Mouse (Mus musculus) intestine, embryonic 14.5 days (tissue): ENCODE data around the gene Batf. TPM values are rescaled to one million over a fixed set of nuclear protein-coding genes. Genes with fewer than 3 reads are reported as not detected.

Experiments used
- ATAC-seq: fragments of 200-750 bp; cut with Nextera tagmentation; replicated peaks from 2 replicates; pipeline ENCODE4 v1.8.0; 2017; ENCODE audit warnings: low read depth, moderate number of reproducible peaks, moderate TSS enrichment, moderate library complexity; ENCODE audit not compliant: low FRiP score, low TSS enrichment
- DNase-seq: peaks from one replicate; pipeline ENCODE4 v3.0.0-alpha.2; 2018; ENCODE audit warnings: low spot score
- H3K27ac ChIP-seq: fragments of 300-500 bp; sonication (generic); 2 replicates; pipeline ENCODE4 v1.5.1; 2014; ENCODE audit warnings: low read depth, mild to moderate bottlenecking, control low read depth
- H3K27me3 ChIP-seq: fragments of 300-500 bp; sonication (generic); replicated peaks from 2 replicates; pipeline ENCODE4 v1.6.1; 2014; ENCODE audit warnings: low read length, control low read depth; ENCODE audit not compliant: control insufficient read depth, insufficient read depth
- H3K36me3 ChIP-seq: fragments of 300-500 bp; sonication (generic); 2 replicates; pipeline ENCODE4 v1.6.1; 2014; ENCODE audit warnings: low read length, control low read depth; ENCODE audit not compliant: control insufficient read depth, insufficient read depth
- H3K4me1 ChIP-seq: fragments of 300-500 bp; sonication (generic); replicated peaks from 2 replicates; pipeline ENCODE4 v1.6.1; 2014; ENCODE audit warnings: low read length, control low read depth, mixed read lengths; ENCODE audit not compliant: control insufficient read depth, insufficient read depth
- H3K4me2 ChIP-seq: fragments of 300-500 bp; sonication (generic); 2 replicates; pipeline ENCODE4 v1.6.1; 2014; ENCODE audit warnings: low read length
- H3K4me3 ChIP-seq: fragments of 300-500 bp; sonication (generic); 2 replicates; pipeline ENCODE4 v1.5.1; 2014; ENCODE audit warnings: low read depth, low read length, control low read depth, mixed read lengths
- H3K9ac ChIP-seq: fragments of 300-500 bp; sonication (generic); 2 replicates; pipeline ENCODE4 v1.6.1; 2014; ENCODE audit warnings: mild to moderate bottlenecking, low read length
- H3K9me3 ChIP-seq: fragments of 300-500 bp; sonication (generic); 2 replicates; pipeline ENCODE4 v1.6.1; 2016; ENCODE audit warnings: low read length, control low read depth; ENCODE audit not compliant: control insufficient read depth
- WGBS: fragments of 180-500 bp; shearing (Covaris S2); extraction: QIAGEN DNeasy Blood & Tissue Kit; methylation state at CpG from one replicate; pipeline ENCODE4 v1.1.7; 2014; 5-methylcytosine and 5-hydroxymethylcytosine counted together
- polyA plus RNA-seq: library from polyadenylated mRNA; unstranded; fragments of >200 nt; fragmentation: Nextera tagmentation; extraction: Ambion mirVana; gene quantifications from 2 replicates; pipeline ENCODE4 v1.2.1, GENCODE M21; 2014

Gene Batf
- polyA plus RNA-seq, 1 experiment from 2014 or later, result 3.4 TPM

DNA sequence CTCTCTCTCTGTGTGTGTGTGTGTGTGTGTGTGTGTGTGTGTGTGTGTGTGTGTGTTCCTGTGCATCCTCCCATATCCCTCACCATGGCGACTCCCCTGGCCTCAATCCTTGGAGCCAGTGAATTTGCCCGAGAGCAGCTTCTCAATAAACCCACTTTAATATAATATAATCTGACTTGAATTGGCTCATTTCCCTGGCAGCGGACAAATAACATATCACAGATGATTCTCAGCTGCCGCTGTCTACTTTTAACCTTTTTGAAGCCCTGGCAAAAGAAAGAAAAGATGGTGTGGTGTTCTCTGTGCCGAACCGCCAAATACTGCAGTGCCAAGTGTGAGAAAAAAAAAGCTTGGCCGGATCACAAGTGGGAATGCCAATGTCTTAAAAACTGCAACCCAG, 41.7 kb downstream of the Batf start:
- H3K4me3 ChIP-seq, result no peak overlapping the region
- H3K9me3 ChIP-seq, result no peaks in the 10 kb centered on the region
- no peaks in the 10 kb centered on the region for H3K36me3 ChIP-seq
- H3K4me1 ChIP-seq, result no peaks in the 10 kb centered on the region
- no peak overlapping the region for H3K27ac ChIP-seq
- ATAC-seq, result no peak
- no peaks in the 10 kb centered on the region for H3K27me3 ChIP-seq
- DNase-seq, result no peak
- WGBS, result 68% methylated on average over 7 of the region's 7 CpGs
- no peak overlapping the region for H3K9ac ChIP-seq
- H3K4me2 ChIP-seq, result no peak overlapping the region

- H3K9ac ChIP-seq, result no peak overlapping the region
- WGBS, result 42% methylated on average over 17 of the region's 17 CpGs
- H3K27me3 ChIP-seq, result no peaks in the 10 kb centered on the region
- H3K4me1 ChIP-seq, result no peaks in the 10 kb centered on the region
- no peak overlapping the region for H3K27ac ChIP-seq
- DNase-seq (peak; percentile 84), ATAC-seq (peak; percentile 19; the same call in 1 of the 2 replicates)
- no peaks in the 10 kb centered on the region for H3K9me3 ChIP-seq
- H3K4me3 ChIP-seq, result no peak overlapping the region
- no peaks in the 10 kb centered on the region for H3K36me3 ChIP-seq
- no peak overlapping the region for H3K4me2 ChIP-seq
Observed at GRCm38 (mm10) chr12:85729022-85729944, 42.8 kb downstream of the Batf start.

- Histone ChIP-seq H3K4me1 (no peaks in the 10 kb centered on the region), H3K9me3 (no peaks in the 10 kb centered on the region), H3K9ac (no peak overlapping the region), H3K27ac (no peak overlapping the region), H3K4me3 (no peak overlapping the region), H3K36me3 (no peaks in the 10 kb centered on the region), H3K4me2 (no peak overlapping the region), H3K27me3 (no peaks in the 10 kb centered on the region)
- no peak for DNase-seq
- 58% methylated on average over 6 of the region's 6 CpGs for WGBS
- no peak for ATAC-seq
Observed at GRCm38 (mm10) chr12:85729945-85730290, 43.4 kb downstream of the Batf start.

DNA sequence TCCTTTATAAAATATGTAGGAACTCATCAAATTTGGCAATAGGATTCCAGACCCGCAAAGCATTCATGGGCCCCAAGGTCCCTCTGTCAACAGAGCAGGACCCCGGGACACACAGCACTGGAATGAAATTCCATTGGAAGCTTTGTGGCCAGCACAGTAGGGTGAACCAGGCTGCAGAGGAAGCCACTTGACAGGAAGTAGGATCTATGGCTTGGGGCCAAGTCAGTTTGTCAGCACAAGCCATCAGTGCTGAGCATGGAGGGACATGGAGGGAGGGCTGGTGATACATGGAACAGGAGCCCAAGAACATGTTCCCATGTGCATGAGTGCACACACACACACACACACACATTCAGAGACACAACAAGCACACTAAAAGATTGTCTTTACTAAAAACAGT, 49.7 kb downstream of the Batf start:
- H3K4me2 ChIP-seq, result no peak overlapping the region
- no peak for DNase-seq
- no peak for ATAC-seq
- no peaks in the 10 kb centered on the region for H3K27me3 ChIP-seq
- WGBS, result 82% methylated on average over 2 of the region's 2 CpGs
- no peak overlapping the region for H3K4me3 ChIP-seq
- no peak overlapping the region for H3K9ac ChIP-seq
- no peaks in the 10 kb centered on the region for H3K4me1 ChIP-seq
- no peaks in the 10 kb centered on the region for H3K9me3 ChIP-seq
- H3K36me3 ChIP-seq, result no peaks in the 10 kb centered on the region
- no peak overlapping the region for H3K27ac ChIP-seq

- H3K4me3 ChIP-seq, result no peak overlapping the region
- ATAC-seq, result no peak
- WGBS, result 89% methylated on average over 3 of the region's 3 CpGs
- H3K4me2 ChIP-seq, result no peak overlapping the region
- H3K9ac ChIP-seq, result no peak overlapping the region
- no peaks in the 10 kb centered on the region for H3K36me3 ChIP-seq
- DNase-seq, result no peak
- no peaks in the 10 kb centered on the region for H3K27me3 ChIP-seq
- no peaks in the 10 kb centered on the region for H3K9me3 ChIP-seq
- H3K4me1 ChIP-seq, result no peaks in the 10 kb centered on the region
- H3K27ac ChIP-seq, result no peak overlapping the region
Observed at GRCm38 (mm10) chr12:85736960-85737359, 50.5 kb downstream of the Batf start.

DNA sequence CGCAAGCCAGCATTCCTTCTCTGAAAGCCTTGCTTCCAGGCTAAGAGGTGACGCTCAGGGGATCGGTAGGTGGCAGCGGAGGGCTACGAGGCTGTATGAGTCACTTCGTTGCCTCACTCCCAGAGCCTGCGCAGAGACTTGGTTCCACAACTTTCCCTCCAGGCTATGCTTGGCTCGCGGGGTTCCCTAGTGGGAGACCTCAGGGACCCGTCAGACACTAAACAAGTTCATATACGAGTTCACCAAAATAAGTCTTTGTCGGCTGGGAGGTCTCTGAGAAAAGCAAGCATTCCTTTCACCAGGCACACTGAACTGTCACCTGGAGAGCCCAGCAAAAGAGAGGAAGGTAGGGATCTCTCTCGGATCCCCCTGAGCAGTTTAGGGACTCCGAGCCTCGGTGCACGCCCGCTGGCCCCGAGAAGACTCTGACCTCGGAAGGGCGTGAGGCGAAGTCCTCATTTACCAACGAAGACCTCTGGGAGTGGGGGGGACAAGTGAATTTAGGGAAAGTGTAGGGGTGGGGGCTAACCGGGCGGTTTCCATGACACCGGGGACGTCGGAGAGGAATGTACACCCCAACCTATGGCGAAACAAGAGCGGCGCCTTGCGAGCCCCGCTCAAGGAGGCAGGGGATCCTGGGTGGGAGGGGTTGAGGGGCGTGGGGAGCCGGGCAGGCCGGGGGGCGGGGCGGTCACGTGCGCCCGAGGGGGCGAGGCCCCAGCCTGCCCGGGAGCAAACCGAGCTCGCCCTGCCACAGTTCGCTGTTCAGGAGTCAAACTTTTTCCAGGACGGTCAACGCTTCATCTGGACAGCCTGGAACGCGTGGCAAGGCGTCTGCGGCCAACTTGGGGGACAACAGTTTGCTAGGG, 59.6 kb downstream of the Batf start, which contains the start of gene Flvcr2:
TSS of gene Flvcr2 (plus strand) at position 713 of the 869 bp plus-strand sequence.
- ATAC-seq (peak; percentile 93), DNase-seq (peak; percentile 89)
- under 1% methylated on average over 50 of the region's 51 CpGs for WGBS
- Histone ChIP-seq H3K9ac (peak within 1 kb of the TSS; percentile 48), H3K4me2 (peak within 1 kb of the TSS; percentile 99), H3K4me3 (peak within 1 kb of the TSS; percentile 51), H3K27ac (peak within 1 kb of the TSS; percentile 47; the same call in 1 of the 2 replicates), H3K27me3 (no peaks in the 10 kb centered on the region), H3K4me1 (peaks cover 5% of the 10 kb centered on the region; the same call in 1 of the 2 replicates), H3K9me3 (no peaks in the 10 kb centered on the region), H3K36me3 (no peaks in the 10 kb centered on the region)

GRCm38 (mm10) chr12:85746696-85747219, 60.3 kb downstream of the Batf start:
- Histone ChIP-seq H3K27me3 (no peaks in the 10 kb centered on the region), H3K9ac (peak overlapping the region; percentile 48), H3K4me1 (peaks cover 5% of the 10 kb centered on the region; the same call in 1 of the 2 replicates), H3K27ac (no peak overlapping the region), H3K9me3 (no peaks in the 10 kb centered on the region), H3K4me3 (peak overlapping the region; percentile 51), H3K36me3 (no peaks in the 10 kb centered on the region), H3K4me2 (peak overlapping the region; percentile 99)
- 18% methylated on average over 21 of the region's 21 CpGs for WGBS
- ATAC-seq (peak; percentile 41), DNase-seq (no peak)

DNA sequence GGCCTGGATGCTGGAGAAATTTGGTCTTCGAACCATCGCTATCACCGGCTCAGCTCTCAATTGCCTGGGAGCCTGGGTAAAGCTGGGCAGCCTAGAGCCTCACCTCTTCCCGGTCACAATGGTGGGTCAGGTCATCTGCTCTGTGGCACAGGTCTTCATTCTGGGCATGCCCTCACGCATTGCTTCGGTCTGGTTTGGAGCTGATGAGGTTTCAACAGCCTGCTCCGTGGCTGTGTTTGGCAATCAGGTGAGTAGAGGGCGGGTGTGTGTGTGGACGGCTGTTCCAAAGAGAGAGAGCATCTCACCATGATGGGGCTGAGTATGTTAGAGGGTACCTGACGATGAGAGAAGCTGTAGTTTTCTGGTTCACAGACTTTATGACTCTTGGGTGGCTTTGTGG, 60.9 kb downstream of the Batf start:
- Histone ChIP-seq H3K9ac (no peak overlapping the region), H3K4me2 (peak overlapping the region; percentile 99; the same call in 1 of the 2 replicates), H3K9me3 (no peaks in the 10 kb centered on the region), H3K4me3 (no peak overlapping the region), H3K27ac (no peak overlapping the region), H3K4me1 (peaks cover 5% of the 10 kb centered on the region; the same call in 1 of the 2 replicates), H3K27me3 (no peaks in the 10 kb centered on the region), H3K36me3 (no peaks in the 10 kb centered on the region)
- ATAC-seq (no peak), DNase-seq (no peak)
- 87% methylated on average over 10 of the region's 10 CpGs for WGBS
